Mouse (Mus musculus): ENCODE measurements around the gene Klhdc10. TPM values are rescaled to one million over a fixed set of nuclear protein-coding genes. Genes with fewer than 3 reads are reported as not detected.
A peak's percentile ranks its signal among the peaks of the same experiment; 100 is the strongest.

The Klhdc10 gene
- polyA plus RNA-seq, 1 experiment from 2014 or later, result 38.0 TPM

DNA sequence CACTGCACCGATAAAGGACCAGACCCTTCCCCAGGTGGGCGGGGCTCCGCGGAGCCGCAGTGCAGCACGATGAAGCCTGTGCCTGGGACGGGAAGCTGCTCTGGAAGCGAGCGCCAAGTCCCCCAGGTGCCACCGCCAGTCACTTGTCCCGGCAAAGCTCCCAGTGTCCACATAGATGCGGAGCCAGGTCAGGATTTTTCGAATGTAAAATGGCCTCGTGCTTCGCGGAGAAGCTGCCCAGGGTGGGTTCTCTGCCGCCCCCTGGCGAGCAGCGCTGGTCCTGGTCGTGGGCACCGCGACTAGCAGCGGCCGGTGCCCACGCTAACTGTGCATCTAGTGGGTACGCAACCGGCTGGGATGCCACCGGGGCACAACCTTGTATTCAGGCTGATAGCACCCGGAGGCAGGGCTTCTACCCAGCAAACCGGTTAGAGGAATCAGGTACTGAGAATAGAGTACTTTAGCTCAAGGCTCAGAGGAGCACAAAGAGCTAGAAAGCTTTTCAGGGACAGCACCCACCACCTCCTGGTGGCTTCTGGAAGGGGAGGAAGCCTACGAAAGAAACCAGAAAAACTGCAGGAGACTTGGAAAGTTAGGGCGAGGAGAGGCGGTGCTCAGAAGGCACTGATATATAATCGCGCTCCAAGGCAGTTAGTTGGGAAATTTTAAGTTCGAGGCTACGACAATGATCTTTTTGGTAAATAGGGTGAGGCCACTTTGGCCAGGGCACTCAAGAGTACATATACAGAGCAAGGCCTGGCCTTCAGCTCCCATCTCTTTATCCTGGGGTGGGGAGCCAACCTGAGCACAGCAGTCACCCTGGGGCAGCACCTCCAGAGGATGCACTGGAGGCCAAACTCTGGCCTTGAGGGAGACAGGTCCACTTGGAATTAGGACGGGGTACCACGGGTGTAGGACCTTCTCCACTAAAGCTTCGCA lies 58.4 kb downstream of the Klhdc10 start:
- ATAC-seq, result peak; percentile 48
- no peaks in the 10 kb centered on the region for H3K27me3 ChIP-seq (replicated peaks; ENCODE audit: control insufficient read depth, insufficient read depth, low read length)
- peaks cover 20% of the 10 kb centered on the region for H3K4me1 ChIP-seq (replicated peaks; ENCODE audit: control insufficient read depth, insufficient read depth, low read length)
- peaks cover 3% of the 10 kb centered on the region; the same call in 1 of the 2 replicates for H3K36me3 ChIP-seq (ENCODE audit: control insufficient read depth, insufficient read depth)
- peak overlapping the region; percentile 57 for H3K4me2 ChIP-seq (ENCODE audit: low read length)
- H3K9ac ChIP-seq (replicated peaks; ENCODE audit: low read depth, low read length), result peak overlapping the region; percentile 61
- peak overlapping the region; percentile 97 for H3K27ac ChIP-seq (ENCODE audit: low read length)
- peak overlapping the region; percentile 44 for H3K4me3 ChIP-seq (replicated peaks; ENCODE audit: low read length)
- no peaks in the 10 kb centered on the region for H3K9me3 ChIP-seq (ENCODE audit: control insufficient read depth, low read length)
- 3% methylated on average over 40 of the region's 40 CpGs for WGBS

DNA sequence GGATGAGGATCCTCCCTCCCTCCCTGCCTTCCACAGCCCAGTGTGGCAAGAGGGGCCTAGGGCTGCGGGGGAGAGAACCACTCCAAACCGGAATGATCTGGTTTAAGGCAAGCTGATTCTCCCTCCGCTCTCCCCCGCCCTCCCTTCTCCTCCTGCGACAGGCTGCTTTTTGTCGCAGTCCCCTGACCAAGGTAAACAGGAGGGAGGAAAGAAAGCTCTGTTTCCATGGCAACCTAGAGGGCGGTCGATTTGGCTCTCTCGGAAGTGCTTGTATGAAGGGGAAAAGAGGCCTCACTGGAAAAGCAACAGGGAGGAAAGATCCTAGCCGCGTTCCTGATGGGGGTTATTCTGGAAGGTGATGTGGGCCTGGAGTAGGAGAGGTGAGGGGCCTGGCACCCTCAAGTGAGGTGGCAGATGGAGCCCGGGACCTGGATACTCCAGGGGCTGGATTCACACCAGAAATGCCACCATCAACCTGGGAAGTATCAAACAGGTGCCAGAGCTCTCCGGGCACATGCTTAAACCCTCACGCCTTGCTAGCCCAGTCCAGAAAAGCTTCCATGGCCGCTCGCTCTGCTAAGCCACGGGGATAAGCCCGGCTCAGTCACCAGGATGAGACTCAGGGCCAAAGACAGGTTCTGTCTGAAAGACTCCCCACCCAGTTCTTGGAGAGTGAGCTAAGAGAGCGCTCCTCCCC lies 59.2 kb downstream of the Klhdc10 start:
- Histone ChIP-seq H3K27ac (ENCODE audit: low read length) (peak overlapping the region; percentile 97), H3K4me3 (replicated peaks; ENCODE audit: low read length) (0 out of 2 replicates have a peak overlapping the region, but pooled peaks have one; percentile 6), H3K9me3 (ENCODE audit: control insufficient read depth, low read length) (no peaks in the 10 kb centered on the region), H3K4me1 (replicated peaks; ENCODE audit: control insufficient read depth, insufficient read depth, low read length) (peaks cover 20% of the 10 kb centered on the region), H3K9ac (replicated peaks; ENCODE audit: low read depth, low read length) (peak overlapping the region; percentile 61), H3K4me2 (ENCODE audit: low read length) (peak overlapping the region; percentile 47), H3K36me3 (ENCODE audit: control insufficient read depth, insufficient read depth) (no peaks in the 10 kb centered on the region), H3K27me3 (replicated peaks; ENCODE audit: control insufficient read depth, insufficient read depth, low read length) (no peaks in the 10 kb centered on the region)
- peak; percentile 93 for ATAC-seq
- WGBS, result 8% methylated on average over 19 of the region's 19 CpGs

- no peak for ATAC-seq
- H3K36me3 ChIP-seq (ENCODE audit: control insufficient read depth, insufficient read depth), result no peaks in the 10 kb centered on the region
- no peaks in the 10 kb centered on the region for H3K27me3 ChIP-seq (replicated peaks; ENCODE audit: control insufficient read depth, insufficient read depth, low read length)
- H3K9ac ChIP-seq (replicated peaks; ENCODE audit: low read depth, low read length), result no peak overlapping the region
- peaks cover 20% of the 10 kb centered on the region for H3K4me1 ChIP-seq (replicated peaks; ENCODE audit: control insufficient read depth, insufficient read depth, low read length)
- 94% methylated on average over 12 of the region's 13 CpGs for WGBS
- H3K27ac ChIP-seq (ENCODE audit: low read length), result peak overlapping the region; percentile 97; the same call in 1 of the 2 replicates
- no peaks in the 10 kb centered on the region for H3K9me3 ChIP-seq (ENCODE audit: control insufficient read depth, low read length)
- no peak overlapping the region for H3K4me3 ChIP-seq (replicated peaks; ENCODE audit: low read length)
- H3K4me2 ChIP-seq (ENCODE audit: low read length), result no peak overlapping the region
Observed at GRCm38 (mm10) chr6:30461755-30462344, 60.2 kb downstream of the Klhdc10 start.

DNA sequence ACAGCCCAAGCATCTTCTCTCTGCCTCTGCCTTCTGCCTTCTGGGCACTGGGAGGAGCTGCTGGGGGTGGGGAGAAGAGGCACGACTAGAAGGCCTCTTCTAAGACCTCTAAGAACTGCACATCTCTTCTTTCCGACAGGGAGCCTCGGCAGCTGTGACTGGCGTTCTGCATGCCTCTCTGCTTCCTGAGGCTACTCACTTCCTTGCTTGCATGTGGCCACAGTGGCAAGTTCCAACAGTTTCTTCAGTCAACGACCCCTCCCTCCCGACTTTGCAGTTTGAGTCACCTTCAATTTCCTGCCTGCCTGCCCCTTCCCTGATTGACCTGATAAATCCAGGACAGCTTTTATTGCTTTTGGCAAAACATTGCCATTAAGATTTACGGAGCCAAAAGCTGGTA lies 61.2 kb downstream of the Klhdc10 start:
- no peaks in the 10 kb centered on the region for H3K27me3 ChIP-seq (replicated peaks; ENCODE audit: control insufficient read depth, insufficient read depth, low read length)
- no peak overlapping the region for H3K9ac ChIP-seq (replicated peaks; ENCODE audit: low read depth, low read length)

GRCm38 (mm10) chr6:30465586-30465985 lies 63.9 kb downstream of the Klhdc10 start:
- peaks cover 17% of the 10 kb centered on the region for H3K4me1 ChIP-seq (replicated peaks; ENCODE audit: control insufficient read depth, insufficient read depth, low read length)
- no peaks in the 10 kb centered on the region for H3K36me3 ChIP-seq (ENCODE audit: control insufficient read depth, insufficient read depth)
- no peaks in the 10 kb centered on the region for H3K27me3 ChIP-seq (replicated peaks; ENCODE audit: control insufficient read depth, insufficient read depth, low read length)
- no peak overlapping the region for H3K4me3 ChIP-seq (replicated peaks; ENCODE audit: low read length)
- H3K9ac ChIP-seq (replicated peaks; ENCODE audit: low read depth, low read length), result no peak overlapping the region
- ATAC-seq, result no peak
- 85% methylated on average over 11 of the region's 11 CpGs for WGBS
- H3K9me3 ChIP-seq (ENCODE audit: control insufficient read depth, low read length), result no peaks in the 10 kb centered on the region
- H3K4me2 ChIP-seq (ENCODE audit: low read length), result no peak overlapping the region
- H3K27ac ChIP-seq (ENCODE audit: low read length), result no peak overlapping the region

More for the DNA sequence above, 61.2 kb downstream of the Klhdc10 start:
- Histone ChIP-seq H3K4me3 (replicated peaks; ENCODE audit: low read length) (no peak overlapping the region), H3K9me3 (ENCODE audit: control insufficient read depth, low read length) (no peaks in the 10 kb centered on the region), H3K36me3 (ENCODE audit: control insufficient read depth, insufficient read depth) (no peaks in the 10 kb centered on the region), H3K27ac (ENCODE audit: low read length) (no peak overlapping the region), H3K4me1 (replicated peaks; ENCODE audit: control insufficient read depth, insufficient read depth, low read length) (peaks cover 20% of the 10 kb centered on the region), H3K4me2 (ENCODE audit: low read length) (no peak overlapping the region)
- no peak for ATAC-seq
- WGBS, result 52% methylated on average over 7 of the region's 7 CpGs

- Histone ChIP-seq H3K27me3 (replicated peaks; ENCODE audit: control insufficient read depth, insufficient read depth, low read length) (no peaks in the 10 kb centered on the region), H3K4me3 (replicated peaks; ENCODE audit: low read length) (no peak overlapping the region), H3K4me2 (ENCODE audit: low read length) (no peak overlapping the region), H3K9ac (replicated peaks; ENCODE audit: low read depth, low read length) (no peak overlapping the region), H3K4me1 (replicated peaks; ENCODE audit: control insufficient read depth, insufficient read depth, low read length) (peaks cover 6% of the 10 kb centered on the region; the same call in 1 of the 2 replicates), H3K36me3 (ENCODE audit: control insufficient read depth, insufficient read depth) (no peaks in the 10 kb centered on the region), H3K9me3 (ENCODE audit: control insufficient read depth, low read length) (no peaks in the 10 kb centered on the region), H3K27ac (ENCODE audit: low read length) (no peak overlapping the region)
- no peak for ATAC-seq
- WGBS, result 86% methylated on average over 1 of the region's 1 CpGs
Observed at GRCm38 (mm10) chr6:30468058-30468457, 66.4 kb downstream of the Klhdc10 start.

- 0 out of 2 replicates have a peak, but pooled peaks have one; percentile 49 for ATAC-seq
- H3K9ac ChIP-seq (replicated peaks; ENCODE audit: low read depth, low read length), result no peak overlapping the region
- H3K36me3 ChIP-seq (ENCODE audit: control insufficient read depth, insufficient read depth), result no peaks in the 10 kb centered on the region
- H3K4me1 ChIP-seq (replicated peaks; ENCODE audit: control insufficient read depth, insufficient read depth, low read length), result peaks cover 6% of the 10 kb centered on the region; the same call in 1 of the 2 replicates
- 59% methylated on average over 12 of the region's 12 CpGs for WGBS
- no peak overlapping the region for H3K4me3 ChIP-seq (replicated peaks; ENCODE audit: low read length)
- H3K9me3 ChIP-seq (ENCODE audit: control insufficient read depth, low read length), result no peaks in the 10 kb centered on the region
- no peak overlapping the region for H3K27ac ChIP-seq (ENCODE audit: low read length)
- H3K27me3 ChIP-seq (replicated peaks; ENCODE audit: control insufficient read depth, insufficient read depth, low read length), result no peaks in the 10 kb centered on the region
- no peak overlapping the region for H3K4me2 ChIP-seq (ENCODE audit: low read length)
Observed at GRCm38 (mm10) chr6:30468684-30469083, 67.0 kb downstream of the Klhdc10 start.

DNA sequence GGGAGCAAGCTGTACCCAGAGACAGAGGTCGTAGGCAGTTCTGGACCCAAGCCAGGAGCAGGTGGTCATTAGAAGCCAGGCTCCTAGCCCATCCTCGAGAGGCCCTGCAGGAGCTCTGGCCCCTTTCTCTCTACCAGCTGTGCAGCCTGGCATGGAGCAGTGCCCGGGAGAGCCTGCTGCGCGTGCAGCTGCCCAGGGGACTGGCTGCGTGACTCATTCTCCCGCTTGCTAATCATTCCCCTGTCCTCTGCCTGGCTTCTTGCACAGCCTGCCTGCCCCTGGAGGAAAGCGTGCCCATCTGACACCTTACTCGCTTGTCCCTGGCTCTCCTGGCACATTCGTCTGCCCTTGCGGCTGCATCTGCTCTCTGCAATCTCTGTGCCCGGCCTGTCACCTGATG lies 67.7 kb downstream of the Klhdc10 start:
- peak; percentile 77; the same call in 1 of the 2 replicates for ATAC-seq
- H3K4me2 ChIP-seq (ENCODE audit: low read length), result no peak overlapping the region
- peaks cover 6% of the 10 kb centered on the region; the same call in 1 of the 2 replicates for H3K4me1 ChIP-seq (replicated peaks; ENCODE audit: control insufficient read depth, insufficient read depth, low read length)
- H3K27me3 ChIP-seq (replicated peaks; ENCODE audit: control insufficient read depth, insufficient read depth, low read length), result no peaks in the 10 kb centered on the region
- H3K9me3 ChIP-seq (ENCODE audit: control insufficient read depth, low read length), result no peaks in the 10 kb centered on the region
- 44% methylated on average over 12 of the region's 12 CpGs for WGBS
- H3K4me3 ChIP-seq (replicated peaks; ENCODE audit: low read length), result no peak overlapping the region
- H3K27ac ChIP-seq (ENCODE audit: low read length), result peak overlapping the region; percentile 16; the same call in 1 of the 2 replicates
- peak overlapping the region; percentile 6; the same call in 1 of the 2 replicates for H3K9ac ChIP-seq (replicated peaks; ENCODE audit: low read depth, low read length)
- no peaks in the 10 kb centered on the region for H3K36me3 ChIP-seq (ENCODE audit: control insufficient read depth, insufficient read depth)

GRCm38 (mm10) chr6:30471706-30472105 lies 70.0 kb downstream of the Klhdc10 start:
- Histone ChIP-seq H3K27ac (ENCODE audit: low read length) (no peak overlapping the region), H3K36me3 (ENCODE audit: control insufficient read depth, insufficient read depth) (no peaks in the 10 kb centered on the region), H3K9me3 (ENCODE audit: control insufficient read depth, low read length) (no peaks in the 10 kb centered on the region), H3K9ac (replicated peaks; ENCODE audit: low read depth, low read length) (no peak overlapping the region), H3K4me2 (ENCODE audit: low read length) (no peak overlapping the region), H3K27me3 (replicated peaks; ENCODE audit: control insufficient read depth, insufficient read depth, low read length) (no peaks in the 10 kb centered on the region), H3K4me1 (replicated peaks; ENCODE audit: control insufficient read depth, insufficient read depth, low read length) (peaks cover 6% of the 10 kb centered on the region; the same call in 1 of the 2 replicates), H3K4me3 (replicated peaks; ENCODE audit: low read length) (no peak overlapping the region)
- WGBS, result 77% methylated on average over 3 of the region's 3 CpGs
- ATAC-seq, result no peak
